Mouse (Mus musculus): Measurements from ENCODE around the gene Gm10220.
"Not testable (repeated sequence)": the region's sequence is repeated elsewhere in the genome, so short reads cannot be mapped to it uniquely, and the experiment has no call there.

- TF ChIP-seq CTCF (IDR thresholded peaks at IDR 0.05; ENCODE audit: control insufficient read depth, insufficient read depth, low read length); POLR2A (IDR thresholded peaks at IDR 0.05; ENCODE audit: borderline replicate concordance, control insufficient read depth, low read depth, low read length): not testable (repeated sequence)
Measured at GRCm38 (mm10) chr5:26089191-26089590, 32.0 kb downstream of the Gm10220 start, which contains the start of gene Gm10471.
